Mouse (Mus musculus) lung, postnatal 4 days (tissue): Measurements from ENCODE around the gene Pld2.
"Not testable (repeated sequence)": the region's sequence is repeated elsewhere in the genome, so short reads cannot be mapped to it uniquely, and the experiment has no call there.

ENCODE experiments used
- DNase-seq, 2 experiments: peaks; one replicate each; pipeline ENCODE4 v3.0.0; 2021

The Pld2 gene

GRCm38 (mm10) chr11:70539877-70540587 lies at the start of gene Pld2:
Pld2 (plus strand) TSS chr11:70540064.
- peak; percentile 93 to 96 for DNase-seq

GRCm38 (mm10) chr11:70499566-70500475 lies 40.0 kb upstream of the Pld2 start:
- DNase-seq: peak; percentile 24 to 38

- DNase-seq: no peak
Measured at GRCm38 (mm10) chr11:70500476-70500812, 39.4 kb upstream of the Pld2 start.

- no peak for DNase-seq
Measured at GRCm38 (mm10) chr11:70502018-70502417, 37.8 kb upstream of the Pld2 start.

- DNase-seq: no peak
Measured at GRCm38 (mm10) chr11:70504970-70505369, 34.9 kb upstream of the Pld2 start, which contains the start of gene Tm4sf5. Tm4sf5 (plus strand) TSS chr11:70505244.

- DNase-seq: peak; percentile 58 to 83
Measured at GRCm38 (mm10) chr11:70506385-70506784, 33.5 kb upstream of the Pld2 start.

- DNase-seq: no peak
Measured at GRCm38 (mm10) chr11:70506962-70507515, 32.8 kb upstream of the Pld2 start.

- DNase-seq: peak in 1 of 2 experiments; percentile 43
Measured at GRCm38 (mm10) chr11:70509753-70510564, 29.9 kb upstream of the Pld2 start.

DNA sequence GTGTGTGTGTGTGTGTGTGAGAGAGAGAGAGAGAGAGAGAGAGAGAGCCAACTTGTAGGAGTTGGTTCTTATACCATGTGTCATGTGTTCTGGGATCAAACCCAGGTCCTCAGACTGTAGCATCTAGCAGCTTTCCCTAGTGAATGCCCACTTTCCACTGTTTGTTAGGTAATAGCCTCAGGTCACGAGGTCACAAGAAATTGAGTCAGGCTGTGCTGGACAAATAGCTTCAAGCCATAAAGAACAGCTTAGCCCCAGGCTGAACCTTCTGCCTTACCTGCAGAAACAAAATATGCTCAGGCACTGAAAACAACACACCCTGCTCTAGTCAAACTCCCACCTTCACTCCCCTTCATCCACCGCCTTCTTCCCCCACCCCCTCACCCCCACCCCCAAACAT lies 28.6 kb upstream of the Pld2 start:
- DNase-seq: no peak

- no peak for DNase-seq
Measured at GRCm38 (mm10) chr11:70511825-70512224, 28.0 kb upstream of the Pld2 start.

DNA sequence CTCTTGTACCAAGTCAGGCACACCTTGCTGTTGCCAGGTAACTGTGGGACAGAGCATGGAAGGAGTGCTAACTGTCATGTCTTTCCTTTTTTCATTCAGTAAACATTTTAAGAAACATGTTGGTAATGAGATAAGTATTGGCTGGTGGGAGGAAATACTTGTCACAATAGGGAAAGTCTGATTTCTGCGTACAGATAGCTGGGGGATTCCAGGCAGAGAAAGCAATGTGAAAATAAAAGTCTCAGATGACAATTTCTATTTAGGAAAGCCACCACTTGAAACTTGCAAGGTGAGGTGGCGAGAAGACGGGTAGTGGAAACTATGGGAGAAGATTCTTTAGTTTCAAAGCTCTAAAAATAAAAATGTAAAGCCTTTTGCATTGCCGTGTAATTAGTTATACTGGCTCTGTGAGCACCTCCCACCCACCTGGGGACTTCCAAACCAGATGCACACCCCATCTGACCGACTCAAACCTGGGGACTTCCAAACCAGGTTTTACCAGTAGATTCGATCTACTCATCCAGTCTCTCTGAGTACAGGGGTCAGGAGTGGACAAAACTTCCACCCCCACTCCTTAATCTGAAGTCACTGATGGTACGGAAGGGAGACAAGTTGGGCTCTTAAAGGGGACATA lies 27.0 kb upstream of the Pld2 start:
- DNase-seq: no peak

GRCm38 (mm10) chr11:70513520-70513919 lies 26.3 kb upstream of the Pld2 start:
- no peak for DNase-seq

GRCm38 (mm10) chr11:70514288-70514687 lies 25.6 kb upstream of the Pld2 start, which contains the start of gene Vmo1:
Vmo1 (minus strand) TSS chr11:70514616.
- DNase-seq: no peak

DNA sequence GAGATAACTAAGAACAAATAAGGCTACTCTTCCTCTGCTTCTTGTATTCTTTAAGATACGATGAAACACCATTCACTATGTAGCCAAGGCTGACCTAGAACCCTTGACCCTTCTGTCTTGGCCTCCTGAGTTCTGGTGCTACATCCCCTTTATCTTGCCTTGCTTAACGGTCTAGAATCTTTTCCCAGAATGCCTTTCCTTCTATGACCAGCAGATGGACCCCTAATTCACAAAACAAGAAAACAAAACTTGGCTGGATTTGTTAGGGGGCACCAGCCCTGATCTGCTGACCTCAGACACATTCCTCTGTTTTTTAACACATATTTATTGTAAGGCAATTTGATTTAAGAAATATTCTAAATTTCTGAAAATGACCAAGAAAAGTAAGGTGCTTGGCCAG lies 23.5 kb upstream of the Pld2 start:
- DNase-seq: peak in 1 of 2 experiments; percentile 46

- no peak for DNase-seq
Measured at GRCm38 (mm10) chr11:70518436-70518835, 21.4 kb upstream of the Pld2 start.

GRCm38 (mm10) chr11:70518923-70519322 lies 20.9 kb upstream of the Pld2 start, which contains the start of gene Gltpd2:
Gltpd2 (plus strand) TSS chr11:70519196.
- no peak for DNase-seq

GRCm38 (mm10) chr11:70520178-70520769 lies 19.6 kb upstream of the Pld2 start:
- DNase-seq: peak; percentile 42 to 64

DNA sequence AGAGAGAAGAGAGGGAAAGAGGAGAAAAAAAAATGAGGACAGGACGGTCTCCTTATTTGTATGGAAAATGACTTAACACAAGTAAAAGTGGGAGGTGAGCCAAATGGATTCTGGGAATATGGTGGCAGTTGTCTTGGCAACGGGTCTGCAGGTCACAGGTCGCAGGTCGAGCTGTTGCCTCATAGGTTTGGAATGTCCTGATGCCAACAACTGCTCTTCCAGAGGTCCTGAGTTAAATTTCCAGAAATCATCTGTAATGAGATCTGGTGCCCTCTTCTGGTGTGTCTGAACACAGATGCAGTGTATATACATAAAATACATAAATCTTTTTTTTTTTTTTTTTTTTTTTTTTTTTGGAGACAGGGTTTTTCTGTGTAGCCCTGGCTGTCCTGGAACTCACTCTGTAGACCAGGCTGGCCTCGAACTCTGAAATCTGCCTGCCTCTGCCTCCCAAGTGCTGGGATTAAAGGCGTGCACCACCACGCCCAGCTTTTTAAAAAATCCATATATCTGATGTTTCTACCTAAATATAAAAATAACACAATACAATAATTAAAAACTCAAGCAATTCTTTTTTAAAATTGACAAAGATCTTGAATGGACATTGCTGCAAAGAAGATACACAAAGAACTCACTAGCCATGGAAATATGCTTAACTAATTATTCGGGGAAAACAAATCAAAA lies 16.4 kb upstream of the Pld2 start:
- DNase-seq: not testable (repeated sequence)

- DNase-seq: no peak
Measured at GRCm38 (mm10) chr11:70524782-70525181, 15.1 kb upstream of the Pld2 start.

- DNase-seq: peak; percentile 92 to 94
Measured at GRCm38 (mm10) chr11:70525184-70525678, 14.6 kb upstream of the Pld2 start, which contains the start of gene Psmb6. Psmb6 (plus strand) TSS chr11:70525367.

DNA sequence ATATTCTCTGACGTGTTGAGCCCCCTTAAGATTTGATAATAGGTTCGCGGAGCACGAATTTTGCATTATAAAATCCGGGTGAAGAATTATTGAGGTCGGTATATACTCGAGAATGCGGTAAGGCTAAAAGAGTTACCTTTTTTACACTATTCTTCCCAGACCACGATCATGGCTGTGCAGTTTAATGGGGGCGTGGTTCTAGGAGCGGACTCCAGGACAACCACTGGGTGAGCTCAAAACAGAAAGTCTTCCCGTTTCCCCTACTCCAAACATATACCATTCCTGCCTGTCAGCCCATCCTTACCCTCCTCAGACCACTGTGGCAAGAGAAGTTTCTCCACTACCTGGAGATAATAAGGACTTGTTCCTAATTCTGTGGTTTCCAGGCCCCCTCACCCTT lies 14.1 kb upstream of the Pld2 start:
- no peak for DNase-seq
